Mouse (Mus musculus): ENCODE results near the gene Gm20696.

Gene Gm20696

GRCm38 (mm10) chr6:99478873-99479650 lies 187.5 kb downstream of the Gm20696 start:
- DNase-seq = no peak

DNA sequence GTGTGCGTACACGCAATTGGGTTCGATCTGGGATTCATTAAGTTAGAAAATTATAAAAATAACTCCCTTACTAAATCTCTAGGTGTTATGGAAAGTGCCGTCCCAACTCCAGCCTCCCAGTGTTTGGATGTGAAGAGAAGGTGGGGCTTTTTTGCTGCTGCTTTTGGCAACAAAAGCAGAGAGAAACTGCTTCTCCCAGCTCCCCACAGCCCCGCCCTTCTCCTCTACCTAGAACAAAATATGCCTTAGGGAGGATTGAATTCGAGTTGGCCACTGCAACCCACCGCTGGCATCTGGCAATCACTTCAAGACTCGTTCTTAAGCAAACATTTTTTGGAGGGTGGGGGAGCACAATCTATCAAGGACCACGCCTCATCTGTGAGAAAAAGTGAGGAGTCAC lies 191.6 kb downstream of the Gm20696 start:
- no peak for DNase-seq

DNA sequence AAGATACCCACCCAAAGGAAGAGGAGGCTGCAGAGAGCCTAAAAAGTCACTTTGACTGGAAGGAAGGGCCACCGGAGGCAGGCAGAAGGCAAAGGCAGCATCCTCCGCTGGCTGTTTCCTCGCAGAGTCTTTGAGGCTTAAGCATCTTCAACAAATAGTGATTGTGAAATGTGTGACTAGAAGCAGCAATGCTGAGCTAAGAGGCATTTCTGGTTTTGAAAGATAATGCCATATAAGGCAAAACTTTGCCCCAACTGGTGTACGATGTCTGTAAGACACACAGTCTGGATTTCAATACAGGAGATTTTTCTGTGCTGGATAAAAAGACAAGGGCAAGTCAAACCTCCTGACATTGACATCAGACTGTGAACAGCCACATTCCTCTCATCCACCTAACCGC lies 195.7 kb downstream of the Gm20696 start:
- no peak for DNase-seq

DNA sequence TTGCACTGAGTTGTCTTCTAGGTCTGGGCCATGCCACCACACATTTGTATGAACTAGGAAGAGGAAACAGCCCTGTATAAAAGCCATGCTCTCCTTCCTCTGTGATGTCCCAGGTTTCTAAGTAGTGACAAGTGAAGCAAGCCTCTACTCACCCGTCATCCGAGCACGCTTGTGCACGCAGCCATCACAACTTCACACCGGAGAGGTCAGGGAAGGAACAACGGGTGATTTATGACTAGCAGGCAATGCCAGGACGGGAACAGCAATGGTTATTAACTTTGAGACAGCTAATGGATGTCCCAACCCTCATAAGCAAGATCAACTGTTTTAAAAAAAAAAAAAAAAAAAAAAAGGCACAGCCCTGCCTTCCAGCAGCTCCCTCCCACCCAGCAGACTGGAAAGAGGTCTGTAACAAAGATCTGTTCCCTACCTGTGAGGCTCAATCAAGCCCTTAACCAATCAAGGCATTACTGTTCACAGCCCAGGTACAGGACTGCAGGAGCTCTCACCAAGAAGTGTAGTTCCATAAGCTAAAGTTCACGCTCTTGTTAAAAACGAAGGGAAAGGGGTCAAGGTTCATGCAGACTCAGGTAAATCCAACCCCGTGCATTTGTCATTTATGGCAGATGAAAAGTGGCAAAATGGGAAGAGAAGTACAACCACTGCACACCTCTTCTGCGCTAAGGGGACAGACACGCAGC lies 197.3 kb downstream of the Gm20696 start:
- no peak for DNase-seq

DNA sequence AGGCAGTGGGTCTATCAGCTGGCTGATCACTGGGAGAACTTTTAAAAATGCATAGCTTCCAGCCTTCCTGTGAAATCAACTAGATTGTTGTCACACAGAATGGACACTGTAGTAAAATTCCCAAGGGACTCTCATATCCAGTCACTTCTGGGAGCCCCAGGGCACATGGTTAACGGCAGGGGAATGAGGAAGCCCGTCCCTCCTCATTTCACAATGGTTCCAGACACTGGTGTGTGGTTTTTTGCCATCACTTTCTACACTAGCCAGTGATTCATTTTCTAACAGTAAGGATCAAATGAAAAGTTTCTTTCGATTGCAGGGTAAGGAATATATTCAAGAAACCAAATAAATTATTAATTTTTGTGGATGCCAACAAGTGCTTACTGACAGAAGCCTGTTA lies 198.8 kb downstream of the Gm20696 start:
- DNase-seq = no peak

DNA sequence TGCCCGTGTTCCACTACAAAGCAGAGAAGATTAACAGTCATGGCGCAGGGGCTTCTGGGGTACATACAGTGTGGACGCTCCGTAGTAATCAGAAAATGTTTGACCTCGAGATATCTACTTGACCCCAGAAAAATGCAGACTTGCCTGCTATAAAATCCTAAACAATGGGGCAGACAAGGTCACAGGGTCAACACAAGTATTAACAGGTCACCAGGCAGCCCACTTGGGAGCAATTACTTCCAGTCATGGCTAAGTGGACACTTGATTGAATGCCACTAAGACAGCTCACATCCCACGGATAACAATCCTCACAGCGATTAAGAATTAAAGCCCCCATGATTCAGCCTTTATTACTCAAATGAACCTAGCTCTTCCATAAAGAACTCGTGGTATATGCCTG lies 199.5 kb downstream of the Gm20696 start:
- no peak for DNase-seq

DNA sequence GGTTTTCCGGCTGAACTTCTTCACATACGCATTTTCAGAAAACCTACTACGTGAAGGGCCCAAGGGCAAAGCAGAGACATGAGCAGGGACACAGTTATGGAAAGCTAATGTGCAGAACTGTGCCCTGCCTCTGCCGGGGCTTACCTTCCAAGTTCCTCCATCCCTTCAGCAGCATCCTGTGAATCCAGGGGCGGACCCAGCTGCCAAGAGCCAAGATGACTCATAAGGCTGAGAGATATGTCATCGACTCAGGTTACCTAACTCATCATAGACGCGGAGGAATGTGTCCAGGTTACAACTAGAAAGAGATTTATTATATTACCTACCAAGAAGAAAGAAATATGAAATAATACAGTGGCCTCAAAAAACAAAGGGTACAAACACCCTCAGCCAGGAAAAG lies 200.2 kb downstream of the Gm20696 start:
- DNase-seq = no peak

GRCm38 (mm10) chr6:99464449-99464848 lies 202.1 kb downstream of the Gm20696 start:
- no peak for DNase-seq

- DNase-seq = no peak
Observed at GRCm38 (mm10) chr6:99463906-99464305, 202.7 kb downstream of the Gm20696 start.

DNA sequence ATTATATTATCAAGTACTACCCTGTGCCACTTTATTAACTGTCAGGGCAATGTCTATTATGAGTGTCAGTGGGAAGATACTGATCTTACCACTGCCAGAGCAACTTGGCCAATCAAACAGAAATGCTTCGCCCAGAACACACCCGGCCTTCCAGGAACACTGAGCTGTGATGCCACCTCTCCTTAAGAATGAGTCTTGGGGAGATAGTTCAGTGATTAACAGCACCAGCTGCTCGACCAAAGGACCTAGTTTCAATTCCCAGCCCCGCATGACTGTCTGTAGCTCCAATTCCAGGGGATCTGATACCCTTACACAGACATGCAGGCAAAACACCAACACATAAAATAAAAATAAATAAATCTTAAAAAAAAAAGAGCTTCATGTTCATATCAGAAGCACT lies 207.8 kb downstream of the Gm20696 start:
- DNase-seq = no peak

DNA sequence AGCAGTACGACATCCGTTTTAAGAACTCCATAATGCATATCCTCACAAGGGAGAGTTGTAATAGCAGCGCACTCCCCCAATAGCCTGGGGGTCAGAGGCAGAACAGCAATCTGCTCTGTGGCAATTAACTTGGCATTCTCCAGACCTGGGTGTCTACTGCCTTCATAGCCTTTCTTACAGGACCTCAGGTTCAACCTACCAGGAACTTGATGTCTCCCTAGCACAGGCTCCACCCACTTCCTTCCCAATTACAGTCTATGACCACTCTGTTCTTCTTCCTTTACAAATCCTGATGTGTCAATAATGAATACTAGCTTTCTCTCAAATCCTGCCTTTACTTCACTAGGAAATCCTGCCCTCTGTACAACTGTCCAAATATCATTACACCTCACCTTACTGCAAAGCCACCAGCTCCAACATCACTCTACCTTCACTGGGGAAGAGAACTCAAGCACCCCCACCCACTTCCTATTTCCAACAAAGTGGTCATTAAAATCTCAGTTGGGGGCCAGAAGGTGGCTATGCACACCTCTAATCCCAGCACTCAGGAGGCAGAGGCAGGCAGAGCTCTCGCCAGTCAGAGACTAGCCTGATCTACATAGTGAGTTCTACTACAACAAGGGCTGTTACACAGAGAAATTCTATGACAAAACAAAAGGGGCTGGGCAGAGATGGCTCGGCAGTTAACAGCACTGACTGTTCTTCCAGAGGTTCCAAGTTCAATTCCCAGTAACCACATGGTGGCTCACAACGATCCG lies 212.7 kb downstream of the Gm20696 start:
- no peak for DNase-seq

GRCm38 (mm10) chr6:99452638-99453185 lies 213.9 kb downstream of the Gm20696 start:
- DNase-seq = no peak

DNA sequence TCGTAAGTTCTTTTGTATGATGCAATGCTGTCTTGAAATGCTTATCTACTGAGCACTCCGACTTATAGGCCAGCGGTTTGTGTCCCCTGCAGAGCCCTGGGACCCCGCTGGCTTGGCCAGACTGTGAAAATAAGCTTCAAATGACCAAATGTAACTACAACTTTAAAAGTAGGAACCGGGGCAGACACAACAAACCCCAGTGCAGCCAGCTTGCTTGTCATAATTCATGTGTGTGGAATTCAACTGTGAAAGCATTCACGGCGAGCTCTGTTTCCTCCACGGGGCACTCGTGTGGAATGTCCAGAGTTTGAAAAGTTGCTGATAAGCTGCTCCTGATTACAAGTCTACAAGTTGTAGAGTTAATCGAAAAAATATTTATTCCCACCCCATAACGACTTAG lies 215.1 kb downstream of the Gm20696 start:
- DNase-seq = no peak

DNA sequence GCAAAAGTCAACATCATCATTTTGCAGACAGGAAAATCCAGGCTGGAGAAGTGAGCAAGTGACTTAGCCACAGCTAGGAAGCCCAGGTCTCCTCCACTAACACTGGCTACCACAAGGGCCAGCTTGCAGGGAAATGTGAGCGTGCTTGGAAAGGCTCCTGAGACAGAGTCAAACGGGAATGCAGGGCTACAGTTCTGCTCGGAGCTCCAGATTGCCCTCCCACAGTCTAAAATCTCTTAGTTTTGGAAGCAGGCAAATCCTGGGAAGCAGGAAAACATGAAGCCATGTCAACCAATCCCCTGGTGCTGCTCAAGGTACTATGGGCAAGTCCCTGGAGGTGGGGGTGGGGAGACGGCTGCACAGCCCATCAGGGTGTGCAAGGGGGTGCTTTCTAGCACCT lies 219.2 kb downstream of the Gm20696 start:
- no peak for DNase-seq

DNA sequence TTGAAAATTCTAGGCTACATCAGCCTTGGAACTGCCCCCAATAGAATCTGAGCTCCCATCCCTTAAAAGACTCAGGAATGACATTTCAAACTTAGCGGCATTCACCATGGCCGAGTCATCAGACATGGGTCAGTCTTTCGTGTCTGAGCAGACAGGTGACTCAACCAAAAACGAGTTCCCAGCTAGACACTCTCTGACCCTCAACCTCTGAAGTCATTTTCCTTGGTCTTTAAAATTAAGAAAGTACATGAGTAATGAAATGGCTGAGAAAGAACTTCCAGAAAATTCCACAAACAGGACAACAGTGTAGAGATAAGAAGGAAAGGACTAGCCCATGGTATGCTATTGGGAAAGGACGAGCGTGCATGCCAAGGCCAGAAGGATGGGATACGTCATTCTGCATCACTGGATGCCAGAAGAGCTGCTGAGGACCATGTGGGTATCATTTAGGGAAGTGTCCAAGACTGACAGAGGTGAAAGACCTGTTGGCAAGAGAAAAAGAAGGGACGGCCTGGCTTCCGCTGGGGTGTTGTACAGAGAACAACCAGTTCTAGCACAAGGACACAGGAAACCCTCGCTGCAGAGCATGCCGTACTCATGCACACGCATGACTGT lies 219.7 kb downstream of the Gm20696 start:
- DNase-seq = no peak

- DNase-seq = no peak
Observed at GRCm38 (mm10) chr6:99443460-99443859, 223.1 kb downstream of the Gm20696 start.

GRCm38 (mm10) chr6:99441100-99441499 lies 225.5 kb downstream of the Gm20696 start:
- DNase-seq = no peak

DNA sequence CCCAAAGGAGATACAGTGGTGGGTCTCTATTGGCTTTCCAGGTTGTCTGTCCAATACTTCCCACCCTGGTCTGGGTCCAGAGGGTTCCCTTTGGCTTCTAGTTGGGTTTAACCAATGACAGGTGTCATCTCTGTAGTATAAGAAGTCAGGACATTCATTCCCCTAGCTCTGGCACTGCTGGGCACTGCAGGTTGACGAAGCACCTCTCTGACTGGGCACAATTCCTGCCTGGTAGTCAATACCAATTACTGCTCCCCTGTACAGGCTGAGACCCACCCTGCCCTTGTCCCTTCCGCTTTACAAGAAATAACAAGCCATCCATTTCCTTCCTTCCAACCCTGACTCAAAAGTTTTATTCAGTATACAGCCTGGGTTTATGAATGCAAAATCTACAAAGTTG lies 226.0 kb downstream of the Gm20696 start:
- no peak for DNase-seq

DNA sequence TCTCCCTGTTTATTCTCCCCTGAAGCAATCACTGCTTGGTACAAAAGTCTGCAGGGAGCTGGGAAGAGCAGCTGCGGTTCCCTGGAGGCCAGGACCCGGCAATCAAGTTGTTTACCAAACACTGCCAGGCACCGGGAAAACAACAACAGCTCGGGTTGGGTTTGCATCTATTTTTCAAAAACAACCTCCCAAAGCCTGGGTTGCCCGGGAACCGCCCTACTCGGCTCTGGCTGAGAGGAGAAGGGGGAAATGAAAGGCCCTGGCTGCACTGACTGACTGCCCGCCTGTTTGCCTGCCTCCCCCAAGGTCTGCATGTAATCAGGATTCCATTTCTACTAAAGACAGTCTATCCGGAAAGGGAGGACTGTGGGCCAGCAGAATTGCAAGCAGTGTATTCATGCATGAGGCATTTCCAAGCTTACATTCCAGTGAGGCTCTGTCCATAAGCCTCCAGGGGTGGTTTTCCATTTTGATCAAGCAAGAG lies 226.7 kb downstream of the Gm20696 start:
- peak; percentile 56 for DNase-seq

- DNase-seq = peak; percentile 53
Observed at GRCm38 (mm10) chr6:99439214-99439877, 227.3 kb downstream of the Gm20696 start.

GRCm38 (mm10) chr6:99436371-99436770 lies 230.2 kb downstream of the Gm20696 start:
- DNase-seq = no peak

DNA sequence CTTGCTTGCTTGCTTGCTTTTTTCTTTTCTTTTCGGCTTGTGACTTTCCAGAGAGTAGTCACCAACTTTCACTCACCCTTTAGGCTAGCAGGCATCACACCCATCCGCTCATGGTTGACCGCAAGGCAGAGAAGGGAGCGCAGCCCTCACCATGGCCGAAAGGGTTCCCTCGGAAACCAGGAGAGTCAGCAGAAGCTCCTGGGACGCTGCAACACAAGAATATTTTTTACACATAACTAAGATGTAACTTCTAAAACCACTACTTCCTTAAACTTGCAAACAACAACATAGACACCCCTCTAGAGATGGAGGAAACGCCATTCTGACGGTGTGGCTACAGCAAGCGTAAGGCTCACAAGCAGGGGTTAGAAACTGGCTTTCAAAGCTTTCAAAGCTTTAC lies 231.5 kb downstream of the Gm20696 start:
- no peak for DNase-seq

All from kidney, postnatal 10 days (tissue).